Mouse (Mus musculus): ENCODE results near the gene H2-DMb1.
"Not testable (repeated sequence)": the region's sequence is repeated elsewhere in the genome, so short reads cannot be mapped to it uniquely, and the experiment has no call there.

Gene H2-DMb1

GRCm38 (mm10) chr17:34143033-34143432 lies 9.8 kb upstream of the H2-DMb1 start, which contains the start of gene H2-DMb2:
Gene H2-DMb2, plus strand, starts transcription at chr17:34143307.
- no peak for DNase-seq (ENCODE audit: low read depth, low spot score)

GRCm38 (mm10) chr17:34143461-34143860 lies 9.4 kb upstream of the H2-DMb1 start:
- no peak for DNase-seq (ENCODE audit: low read depth, low spot score)

- not testable (repeated sequence) for DNase-seq (ENCODE audit: low read depth, low spot score)
Measured at GRCm38 (mm10) chr17:34144221-34144620, 8.7 kb upstream of the H2-DMb1 start.

DNA sequence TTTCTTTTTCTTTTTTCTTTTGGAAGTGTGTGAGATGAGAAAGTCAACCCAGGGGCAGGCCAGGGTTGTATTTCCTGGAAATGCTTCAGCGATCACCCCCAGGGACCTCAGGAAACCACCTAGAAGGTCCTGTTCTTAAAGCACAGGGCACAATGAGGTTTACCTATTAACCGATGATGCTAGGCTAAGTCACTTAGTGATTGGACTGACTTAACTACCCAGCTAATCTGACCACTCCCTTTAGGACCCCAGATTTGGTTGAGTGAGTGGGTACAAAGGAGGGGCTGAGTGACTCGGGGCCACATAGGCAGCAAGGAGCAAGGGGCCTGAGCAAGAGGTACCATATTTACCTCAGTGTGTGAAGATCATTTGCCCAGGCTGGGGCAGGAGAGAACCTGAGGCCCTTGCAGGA lies 7.9 kb upstream of the H2-DMb1 start:
- DNase-seq (ENCODE audit: low read depth, low spot score), result no peak

GRCm38 (mm10) chr17:34155534-34155933 lies 2.7 kb downstream of the H2-DMb1 start:
- no peak for DNase-seq (ENCODE audit: low read depth, low spot score)

- no peak for DNase-seq (ENCODE audit: low read depth, low spot score)
Measured at GRCm38 (mm10) chr17:34164202-34164895, 11.5 kb downstream of the H2-DMb1 start.

DNA sequence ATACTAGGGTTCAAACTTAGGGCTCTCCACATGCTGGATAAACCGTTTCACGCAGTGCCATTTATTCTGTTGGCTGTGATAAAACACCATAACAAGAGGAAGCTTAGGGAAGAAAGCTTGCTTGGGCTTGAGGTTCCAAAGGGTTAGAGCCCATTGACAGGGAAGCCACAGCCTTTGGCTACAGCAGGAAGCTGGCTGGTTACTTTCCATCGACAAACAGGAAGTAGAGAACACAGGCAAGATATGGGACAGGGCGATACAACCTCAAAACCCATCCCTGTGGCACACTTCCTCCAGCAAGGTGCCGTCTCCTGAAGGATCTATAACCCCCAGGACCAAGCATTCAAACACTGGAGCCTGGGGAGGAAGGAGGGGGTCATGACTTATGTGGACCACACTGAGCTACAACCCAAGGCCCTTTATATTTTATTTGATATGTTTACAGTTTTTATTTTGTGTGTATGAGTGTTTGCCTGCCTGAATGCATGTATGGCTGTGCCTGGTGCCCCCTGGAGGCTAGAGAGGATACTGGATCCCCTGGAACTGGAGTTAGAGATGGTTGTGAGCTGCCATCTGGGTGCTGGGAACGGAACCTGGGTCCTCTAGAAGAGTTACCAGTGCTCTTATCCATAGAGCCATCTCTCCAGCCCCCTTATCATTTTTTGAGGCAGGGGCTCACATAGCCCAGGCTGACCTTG lies 12.3 kb downstream of the H2-DMb1 start:
- no peak for DNase-seq (ENCODE audit: low read depth, low spot score)

- no peak for DNase-seq (ENCODE audit: low read depth, low spot score)
Measured at GRCm38 (mm10) chr17:34169279-34169678, 16.4 kb downstream of the H2-DMb1 start.

DNA sequence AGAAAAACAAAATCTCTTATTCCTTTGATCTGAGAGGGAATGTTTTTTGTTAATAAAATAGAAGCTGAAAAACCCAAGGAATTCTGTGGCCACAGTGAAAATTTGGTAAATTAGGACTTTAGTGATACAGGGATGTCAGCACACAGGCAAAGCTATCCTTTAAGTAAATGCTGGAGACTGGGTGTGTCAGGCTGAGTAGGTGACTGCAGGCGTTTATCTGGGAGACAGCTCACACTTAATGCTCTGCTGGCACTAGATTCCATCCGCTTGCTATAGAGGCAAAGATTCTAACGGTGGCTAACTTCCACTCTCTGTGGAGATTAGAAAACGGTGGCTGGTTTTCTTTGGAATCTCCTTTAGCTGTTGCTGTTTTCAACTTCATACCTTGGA lies 17.6 kb downstream of the H2-DMb1 start:
- no peak for DNase-seq (ENCODE audit: low read depth, low spot score)

- DNase-seq (ENCODE audit: low read depth, low spot score), result peak; percentile 39
Measured at GRCm38 (mm10) chr17:34170877-34171498, 18.1 kb downstream of the H2-DMb1 start.

- DNase-seq (ENCODE audit: low read depth, low spot score), result no peak
Measured at GRCm38 (mm10) chr17:34172528-34172927, 19.7 kb downstream of the H2-DMb1 start.

GRCm38 (mm10) chr17:34174075-34174474 lies 21.2 kb downstream of the H2-DMb1 start:
- no peak for DNase-seq (ENCODE audit: low read depth, low spot score)

- no peak for DNase-seq (ENCODE audit: low read depth, low spot score)
Measured at GRCm38 (mm10) chr17:34177179-34177578, 24.3 kb downstream of the H2-DMb1 start.

- DNase-seq (ENCODE audit: low read depth, low spot score), result no peak
Measured at GRCm38 (mm10) chr17:34179019-34179418, 26.1 kb downstream of the H2-DMb1 start.

- DNase-seq (ENCODE audit: low read depth, low spot score), result no peak
Measured at GRCm38 (mm10) chr17:34179913-34180859, 27.3 kb downstream of the H2-DMb1 start.

GRCm38 (mm10) chr17:34183564-34184219 lies 30.8 kb downstream of the H2-DMb1 start:
- no peak for DNase-seq (ENCODE audit: low read depth, low spot score)

GRCm38 (mm10) chr17:34185526-34185925 lies 32.7 kb downstream of the H2-DMb1 start:
- no peak for DNase-seq (ENCODE audit: low read depth, low spot score)

GRCm38 (mm10) chr17:34186885-34187260 lies 34.0 kb downstream of the H2-DMb1 start:
- DNase-seq (ENCODE audit: low read depth, low spot score), result no peak

GRCm38 (mm10) chr17:34187261-34187916 lies 34.5 kb downstream of the H2-DMb1 start, which contains the start of the genes Tap1 and Psmb9:
Gene Tap1, plus strand, starts transcription at chr17:34187553.
Gene Psmb9, minus strand, starts transcription at chr17:34187764.
- peak; percentile 77 for DNase-seq (ENCODE audit: low read depth, low spot score)

DNA sequence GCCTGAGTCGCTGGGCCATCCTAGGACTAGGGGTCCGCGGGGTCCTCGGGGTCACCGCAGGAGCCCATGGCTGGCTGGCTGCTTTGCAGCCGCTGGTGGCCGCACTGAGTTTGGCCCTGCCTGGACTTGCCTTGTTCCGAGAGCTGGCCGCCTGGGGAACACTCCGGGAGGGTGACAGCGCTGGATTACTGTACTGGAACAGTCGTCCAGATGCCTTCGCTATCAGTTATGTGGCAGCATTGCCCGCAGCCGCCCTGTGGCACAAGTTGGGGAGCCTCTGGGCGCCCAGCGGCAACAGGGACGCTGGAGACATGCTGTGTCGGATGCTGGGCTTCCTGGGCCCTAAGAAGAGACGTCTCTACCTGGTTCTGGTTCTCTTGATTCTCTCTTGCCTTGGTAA lies 35.1 kb downstream of the H2-DMb1 start:
- no peak for DNase-seq (ENCODE audit: low read depth, low spot score)

Data from brain, embryonic 18.5 days (tissue).